Mouse (Mus musculus) embryonic facial prominence, embryonic 15.5 days (tissue): ENCODE data around the gene Adamtsl1. TPM values are rescaled to one million over a fixed set of nuclear protein-coding genes. Genes with fewer than 3 reads are reported as not detected.

Experiments
- ATAC-seq: fragments of 200-750 bp; cut with Nextera tagmentation; 2 replicates; pipeline ENCODE4 v1.8.0; 2017; ENCODE audit warnings: low read depth, moderate TSS enrichment; ENCODE audit not compliant: insufficient number of reproducible peaks, low FRiP score, low TSS enrichment
- H3K27ac ChIP-seq: fragments of 300-500 bp; sonication (generic); replicated peaks from 2 replicates; pipeline ENCODE4 v1.5.1; 2015; ENCODE audit warnings: mild to moderate bottlenecking, inconsistent platforms
- H3K27me3 ChIP-seq: fragments of 300-500 bp; sonication (generic); 2 replicates; pipeline ENCODE4 v1.6.1; 2015; ENCODE audit warnings: inconsistent platforms
- H3K36me3 ChIP-seq: fragments of 300-500 bp; sonication (generic); 2 replicates; pipeline ENCODE4 v1.6.1; 2015; ENCODE audit warnings: mild to moderate bottlenecking, inconsistent platforms
- H3K4me1 ChIP-seq: fragments of 300-500 bp; sonication (generic); 2 replicates; pipeline ENCODE4 v1.6.1; 2015; ENCODE audit warnings: inconsistent platforms
- H3K4me2 ChIP-seq: fragments of 300-500 bp; sonication (generic); replicated peaks from 2 replicates; pipeline ENCODE4 v1.6.1; 2015; ENCODE audit warnings: mild to moderate bottlenecking, inconsistent platforms
- H3K4me3 ChIP-seq: fragments of 300-500 bp; sonication (generic); replicated peaks from 2 replicates; pipeline ENCODE4 v1.5.1; 2015; ENCODE audit warnings: mild to moderate bottlenecking, inconsistent platforms
- H3K9ac ChIP-seq: fragments of 300-500 bp; sonication (generic); 2 replicates; pipeline ENCODE4 v1.6.1; 2015; ENCODE audit warnings: inconsistent platforms
- H3K9me3 ChIP-seq: fragments of 300-500 bp; sonication (generic); replicated peaks from 2 replicates; pipeline ENCODE4 v1.6.1; 2016; ENCODE audit warnings: inconsistent platforms
- WGBS: fragments of 180-500 bp; shearing (Covaris S2); methylation state at CpG from one replicate; pipeline ENCODE4 v1.1.7; 2015; 5-methylcytosine and 5-hydroxymethylcytosine counted together
- polyA plus RNA-seq: library from polyadenylated mRNA; unstranded; fragments of >200 nt; fragmentation: Nextera tagmentation; extraction: Ambion mirVana; gene quantifications from 2 replicates; pipeline ENCODE4 v1.2.1, GENCODE M21; 2015

Adamtsl1 gene
- polyA plus RNA-seq, 1 experiment from 2014 or later = 38.0 TPM

DNA sequence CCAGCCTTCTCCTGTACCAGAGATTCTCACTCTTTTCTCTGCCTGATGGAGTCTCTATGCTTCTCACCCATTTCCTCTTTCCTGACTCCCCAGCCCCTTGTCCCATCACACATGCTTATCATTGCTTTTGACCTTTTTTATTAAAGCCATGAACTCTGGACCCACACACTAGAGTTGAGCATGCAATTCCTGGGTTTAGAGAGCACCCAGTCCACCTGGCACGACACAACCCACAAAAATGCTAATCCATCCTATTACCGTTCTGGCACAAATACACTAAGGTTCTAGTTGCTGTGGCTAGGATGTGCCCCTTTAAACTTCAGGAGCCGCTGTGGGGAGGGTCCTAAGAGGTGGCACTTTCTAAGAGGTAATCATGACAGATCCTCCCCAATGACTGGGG, 921.7 kb downstream of the Adamtsl1 start:
- 89% methylated on average over 3 of the region's 3 CpGs for WGBS
- H3K4me3 ChIP-seq = no peak overlapping the region
- H3K27me3 ChIP-seq = no peaks in the 10 kb centered on the region
- no peak overlapping the region for H3K27ac ChIP-seq
- ATAC-seq = no peak
- no peak overlapping the region for H3K4me2 ChIP-seq
- 0 out of 2 replicates have a peak, but pooled peaks cover 8% of the 10 kb centered on the region for H3K4me1 ChIP-seq
- no peaks in the 10 kb centered on the region for H3K9me3 ChIP-seq
- no peak overlapping the region for H3K9ac ChIP-seq
- no peaks in the 10 kb centered on the region for H3K36me3 ChIP-seq

DNA sequence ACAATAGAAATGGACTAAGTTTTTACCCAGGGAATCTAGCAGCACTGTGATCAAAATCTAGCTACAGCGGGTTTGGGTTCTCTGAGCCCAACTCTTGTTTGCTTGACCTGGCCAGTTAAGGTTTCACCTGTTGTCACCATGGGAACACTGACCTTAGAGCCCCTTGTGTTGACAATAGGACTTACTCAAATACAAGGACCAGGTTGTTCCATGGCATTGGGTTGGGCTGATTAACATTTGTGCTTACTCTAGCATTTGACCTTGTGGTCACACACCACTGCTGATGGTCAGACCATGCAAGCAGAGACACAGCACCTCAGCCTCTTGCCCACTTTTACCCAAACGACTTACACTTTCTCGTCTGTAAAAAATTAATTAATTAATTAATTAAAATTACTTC, 922.4 kb downstream of the Adamtsl1 start:
- ATAC-seq = no peak
- 83% methylated on average over 3 of the region's 3 CpGs for WGBS
- H3K4me2 ChIP-seq = no peak overlapping the region

DNA sequence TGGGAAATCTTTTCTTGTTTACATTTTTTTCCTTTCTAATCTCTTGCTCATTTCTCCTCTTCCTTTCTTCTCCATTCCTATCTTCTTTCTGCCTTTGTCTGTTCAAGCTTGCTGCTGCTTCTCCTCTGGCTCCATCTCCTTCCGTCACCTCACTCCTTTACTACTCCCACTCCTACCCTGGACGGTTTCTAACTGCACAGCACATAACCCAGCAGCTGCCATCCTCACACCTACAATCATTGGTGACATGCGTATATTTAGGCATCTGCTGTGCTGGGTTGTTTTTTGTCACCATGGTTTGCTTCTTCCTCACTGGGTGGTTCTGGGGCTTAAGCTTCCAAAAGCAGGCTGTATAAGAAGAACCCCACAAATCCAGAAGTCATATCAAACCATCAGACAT, 936.5 kb downstream of the Adamtsl1 start:
- H3K36me3 ChIP-seq = no peaks in the 10 kb centered on the region
- no peak overlapping the region for H3K27ac ChIP-seq
- no peaks in the 10 kb centered on the region for H3K4me1 ChIP-seq
- H3K4me2 ChIP-seq = no peak overlapping the region
- H3K9me3 ChIP-seq = no peaks in the 10 kb centered on the region
- no peaks in the 10 kb centered on the region for H3K27me3 ChIP-seq
- 86% methylated on average over 3 of the region's 3 CpGs for WGBS
- H3K9ac ChIP-seq = no peak overlapping the region
- ATAC-seq = no peak
- H3K4me3 ChIP-seq = no peak overlapping the region

More for the DNA sequence above, 922.4 kb downstream of the Adamtsl1 start:
- H3K27ac ChIP-seq = no peak overlapping the region
- H3K9ac ChIP-seq = no peak overlapping the region
- no peaks in the 10 kb centered on the region for H3K36me3 ChIP-seq
- H3K4me1 ChIP-seq = 0 out of 2 replicates have a peak, but pooled peaks cover 8% of the 10 kb centered on the region
- H3K4me3 ChIP-seq = no peak overlapping the region
- no peaks in the 10 kb centered on the region for H3K27me3 ChIP-seq
- no peaks in the 10 kb centered on the region for H3K9me3 ChIP-seq

DNA sequence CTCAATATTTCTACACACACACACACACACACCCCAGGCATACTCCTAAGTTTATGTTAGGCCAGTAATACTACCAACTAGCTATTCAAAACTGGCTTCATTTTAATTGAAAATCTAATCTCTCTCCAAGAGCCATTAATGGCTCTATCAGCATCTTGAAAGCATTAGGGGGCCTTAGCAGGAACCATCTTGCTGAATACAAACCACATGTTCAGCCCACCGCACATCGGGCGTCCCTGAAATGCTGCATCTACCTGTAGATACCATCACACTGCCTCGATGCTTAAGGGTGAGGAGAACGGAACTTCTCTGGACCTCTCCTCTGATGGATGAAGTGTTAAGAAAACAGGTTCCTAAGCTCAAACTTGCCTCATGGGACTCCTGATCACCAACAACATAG, 950.8 kb downstream of the Adamtsl1 start:
- no peaks in the 10 kb centered on the region for H3K27me3 ChIP-seq
- no peak overlapping the region for H3K9ac ChIP-seq
- no peaks in the 10 kb centered on the region for H3K36me3 ChIP-seq
- WGBS = 36% methylated on average over 5 of the region's 5 CpGs
- H3K27ac ChIP-seq = no peak overlapping the region
- no peak overlapping the region for H3K4me2 ChIP-seq
- no peaks in the 10 kb centered on the region for H3K9me3 ChIP-seq
- H3K4me1 ChIP-seq = no peaks in the 10 kb centered on the region
- no peak for ATAC-seq
- H3K4me3 ChIP-seq = no peak overlapping the region
